Mouse (Mus musculus) midbrain, postnatal 0 days (tissue): ENCODE results near the gene Islr2. TPM values are rescaled to one million over a fixed set of nuclear protein-coding genes. Genes with fewer than 3 reads are reported as not detected.

Experiments
- ATAC-seq: fragments of 200-750 bp; cut with Nextera tagmentation; 2 replicates; pipeline ENCODE4 v1.8.0; 2017; ENCODE audit warnings: moderate number of reproducible peaks, mild to moderate bottlenecking, moderate TSS enrichment, moderate library complexity; ENCODE audit not compliant: low FRiP score
- DNase-seq: peaks from one replicate; pipeline ENCODE4 v3.0.0-alpha.2; 2015; ENCODE audit warnings: low spot score
- H3K27ac ChIP-seq: fragments of 300-500 bp; sonication (generic); 2 replicates; pipeline ENCODE4 v1.5.1; 2014; ENCODE audit warnings: low read depth, mild to moderate bottlenecking, low read length, mixed read lengths
- H3K27me3 ChIP-seq: fragments of 300-500 bp; sonication (generic); 2 replicates; pipeline ENCODE4 v1.6.1; 2014; ENCODE audit warnings: low read length, control low read depth, mixed read lengths; ENCODE audit not compliant: insufficient read depth
- H3K36me3 ChIP-seq: fragments of 300-500 bp; sonication (generic); 2 replicates; pipeline ENCODE4 v1.6.1; 2014; ENCODE audit warnings: low read length, control low read depth, mixed read lengths; ENCODE audit not compliant: insufficient read depth
- H3K4me1 ChIP-seq: fragments of 300-500 bp; sonication (generic); 2 replicates; pipeline ENCODE4 v1.6.1; 2014; ENCODE audit warnings: mild to moderate bottlenecking, control low read depth, antibody characterized with exemption, low read length, mixed read lengths; ENCODE audit not compliant: insufficient read depth
- H3K4me2 ChIP-seq: fragments of 300-500 bp; sonication (generic); 2 replicates; pipeline ENCODE4 v1.6.1; 2014; ENCODE audit warnings: low read depth, mild to moderate bottlenecking, low read length, mixed read lengths; ENCODE audit not compliant: poor library complexity, severe bottlenecking
- H3K4me3 ChIP-seq: fragments of 300-500 bp; sonication (generic); 2 replicates; pipeline ENCODE4 v1.5.1; 2014; ENCODE audit warnings: low read depth, mild to moderate bottlenecking, low read length, moderate library complexity
- H3K9ac ChIP-seq: fragments of 300-500 bp; sonication (generic); replicated peaks from 2 replicates; pipeline ENCODE4 v1.6.1; 2014; ENCODE audit warnings: mild to moderate bottlenecking, low read length, moderate library complexity, mixed read lengths; ENCODE audit not compliant: poor library complexity, severe bottlenecking
- H3K9me3 ChIP-seq: fragments of 300-500 bp; sonication (generic); 2 replicates; pipeline ENCODE4 v1.6.1; 2016; ENCODE audit warnings: low read length, control low read depth
- CTCF ChIP-seq: IDR thresholded peaks from 2 replicates; pipeline ENCODE4 v1.5.1; 2016; ENCODE audit warnings: antibody characterized with exemption, mild to moderate bottlenecking
- WGBS: fragments of 180-500 bp; shearing (Covaris S2); extraction: QIAGEN DNeasy Blood & Tissue Kit; methylation state at CpG from one replicate; pipeline ENCODE4 v1.1.7; 2014; 5-methylcytosine and 5-hydroxymethylcytosine counted together
- polyA plus RNA-seq: library from polyadenylated mRNA; unstranded; fragments of >200 nt; fragmentation: Nextera tagmentation; extraction: Ambion mirVana; gene quantifications from 2 replicates; pipeline ENCODE4 v1.2.1, GENCODE M21; 2015
- total RNA-seq: library from RNA; depleted of rRNA; stranded (reverse); fragments of >200 nt; gene quantifications from 2 replicates; pipeline ENCODE4 v1.2.3, GENCODE M21; 2014

Islr2 gene
- total and polyA plus RNA-seq, 2 experiments from 2014 or later: 18.1 to 267 TPM

GRCm38 (mm10) chr9:58214519-58215180, 10.5 kb upstream of the Islr2 start:
- no peaks in the 10 kb centered on the region for H3K36me3 ChIP-seq
- H3K9me3 ChIP-seq: no peaks in the 10 kb centered on the region
- no peak overlapping the region for H3K4me2 ChIP-seq
- ATAC-seq (no peak), DNase-seq (no peak)
- no peak overlapping the region for H3K4me3 ChIP-seq
- no peak for TF ChIP-seq CTCF
- 56% methylated on average over 8 of the region's 8 CpGs for WGBS
- H3K27me3 ChIP-seq: no peaks in the 10 kb centered on the region
- H3K4me1 ChIP-seq: no peaks in the 10 kb centered on the region
- H3K27ac ChIP-seq: no peak overlapping the region
- H3K9ac ChIP-seq: no peak overlapping the region

GRCm38 (mm10) chr9:58213865-58214264, 9.7 kb upstream of the Islr2 start:
- DNase-seq: no peak
- no peak for TF ChIP-seq CTCF
- no peaks in the 10 kb centered on the region for H3K4me1 ChIP-seq
- H3K36me3 ChIP-seq: no peaks in the 10 kb centered on the region
- no peaks in the 10 kb centered on the region for H3K27me3 ChIP-seq
- no peak overlapping the region for H3K4me3 ChIP-seq
- WGBS: 20% methylated on average over 5 of the region's 5 CpGs
- H3K4me2 ChIP-seq: no peak overlapping the region
- H3K9ac ChIP-seq: no peak overlapping the region
- no peaks in the 10 kb centered on the region for H3K9me3 ChIP-seq
- ATAC-seq: no peak
- no peak overlapping the region for H3K27ac ChIP-seq

GRCm38 (mm10) chr9:58213377-58213776, 9.3 kb upstream of the Islr2 start:
- Histone ChIP-seq H3K36me3 (no peaks in the 10 kb centered on the region), H3K4me3 (no peak overlapping the region), H3K4me1 (no peaks in the 10 kb centered on the region), H3K9ac (no peak overlapping the region), H3K27me3 (no peaks in the 10 kb centered on the region), H3K9me3 (no peaks in the 10 kb centered on the region), H3K27ac (no peak overlapping the region), H3K4me2 (no peak overlapping the region)
- WGBS: 76% methylated on average over 5 of the region's 5 CpGs
- no peak for DNase-seq
- TF ChIP-seq CTCF: no peak
- no peak for ATAC-seq

GRCm38 (mm10) chr9:58210304-58210627, 6.1 kb upstream of the Islr2 start:
- Histone ChIP-seq H3K27me3 (no peaks in the 10 kb centered on the region), H3K4me3 (no peak overlapping the region), H3K9me3 (no peaks in the 10 kb centered on the region), H3K4me1 (no peaks in the 10 kb centered on the region), H3K27ac (no peak overlapping the region), H3K9ac (no peak overlapping the region), H3K4me2 (no peak overlapping the region), H3K36me3 (no peaks in the 10 kb centered on the region)
- DNase-seq: no peak
- no peak for ATAC-seq
- no peak for TF ChIP-seq CTCF
- WGBS: 84% methylated on average over 2 of the region's 2 CpGs

GRCm38 (mm10) chr9:58209462-58210303, 5.6 kb upstream of the Islr2 start:
- no peak for DNase-seq
- Histone ChIP-seq H3K9ac (no peak overlapping the region), H3K27me3 (no peaks in the 10 kb centered on the region), H3K4me3 (no peak overlapping the region), H3K27ac (no peak overlapping the region), H3K4me1 (no peaks in the 10 kb centered on the region), H3K36me3 (no peaks in the 10 kb centered on the region), H3K4me2 (no peak overlapping the region), H3K9me3 (no peaks in the 10 kb centered on the region)
- no peak for TF ChIP-seq CTCF
- 81% methylated on average over 8 of the region's 8 CpGs for WGBS
- no peak for ATAC-seq

GRCm38 (mm10) chr9:58206013-58206412, 1.9 kb upstream of the Islr2 start:
- Histone ChIP-seq H3K4me1 (0 out of 2 replicates have a peak, but pooled peaks cover 2% of the 10 kb centered on the region), H3K27ac (no peak overlapping the region), H3K9ac (no peak overlapping the region), H3K36me3 (no peaks in the 10 kb centered on the region), H3K4me2 (no peak overlapping the region), H3K4me3 (no peak overlapping the region), H3K27me3 (peaks cover 20% of the 10 kb centered on the region), H3K9me3 (no peaks in the 10 kb centered on the region)
- ATAC-seq (no peak), DNase-seq (no peak)
- TF ChIP-seq CTCF: no peak
- WGBS: 66% methylated on average over 7 of the region's 7 CpGs
